Mouse (Mus musculus) layer of hippocampus, postnatal 14 days (tissue): Measurements from ENCODE around the gene Gm8297. TPM values are rescaled to one million over a fixed set of nuclear protein-coding genes. Genes with fewer than 3 reads are reported as not detected.
"Not testable (repeated sequence)": the region's sequence is repeated elsewhere in the genome, so short reads cannot be mapped to it uniquely, and the experiment has no call there.

ENCODE experiments used
- DNase-seq, 2 experiments: peaks; one replicate each; pipeline ENCODE4 v3.0.0; 2021 to 2022; ENCODE audit warnings: low spot score in 2 of 2, mixed read lengths in 1 of 2
- long read RNA-seq, 2 experiments: library from polyadenylated mRNA; stranded (forward); transcript quantifications; one replicate each; pipeline ENCODE4 v2.0.0; 2021
- total RNA-seq, 2 experiments: library from RNA; stranded (reverse); gene quantifications; 2 replicates each; pipeline ENCODE4 v1.2.3; 2021

Gm8297 gene
- not detected for total RNA-seq
- long read RNA-seq, experiment 1 = 0 reads
- long read RNA-seq, experiment 2 = 0 reads

GRCm38 (mm10) chr14:4983635-4984034, at the start of gene Gm8297:
Gene Gm8297 (plus strand): TSS chr14:4983935.
- not testable (repeated sequence) for DNase-seq

- not testable (repeated sequence) for DNase-seq
Observed at GRCm38 (mm10) chr14:5015591-5015990, 31.9 kb downstream of the Gm8297 start, which contains the start of gene Gm3298. Gene Gm3298 (plus strand): TSS chr14:5015891.

Other genes with a start within 250 kb of the Gm8297 start
- not detected for gene Gm9602, start 207.6 kb upstream of the Gm8297 start, total RNA-seq
- gene Gm3269, start 145.8 kb upstream of the Gm8297 start, total RNA-seq = under 1 TPM in 1 of 2 experiments, not detected in 1; 0.18 TPM
- gene Gm3264, start 128.4 kb upstream of the Gm8297 start, total RNA-seq = 10 to 100 TPM; 10.5 to 17.0 TPM
- gene Gm3278, start 91.5 kb upstream of the Gm8297 start, total RNA-seq = under 1 TPM in 1 of 2 experiments, not detected in 1; 0.29 TPM
- not detected for gene Gm3298, start 32.0 kb downstream of the Gm8297 start, total RNA-seq
- not detected for gene 4930555G01Rik, start 66.7 kb downstream of the Gm8297 start, total RNA-seq
- gene Gm8281, start 87.1 kb downstream of the Gm8297 start, total RNA-seq = 1 to 10 TPM; 2.2 to 2.3 TPM
- gene Gm8279, start 147.6 kb downstream of the Gm8297 start, total RNA-seq = not detected
- gene Gm3317, start 180.6 kb downstream of the Gm8297 start, total RNA-seq = not detected
- not detected for gene Gm8271, start 201.9 kb downstream of the Gm8297 start, total RNA-seq